Mouse (Mus musculus) lung, adult 2 months (tissue): ENCODE results near the gene Fam102a. TPM values are rescaled to one million over a fixed set of nuclear protein-coding genes. Genes with fewer than 3 reads are reported as not detected.

Experiments
- DNase-seq: peaks from one replicate; pipeline ENCODE4 v3.0.0; 2022
- H3K4me1 ChIP-seq: fragments of 200-500 bp; 2 replicates; pipeline ENCODE4 v1.6.1; 2011; ENCODE audit warnings: low read length; ENCODE audit not compliant: control insufficient read depth, insufficient read depth
- H3K4me3 ChIP-seq: fragments of 200-500 bp; replicated peaks from 2 replicates; pipeline ENCODE3; 2011; ENCODE audit warnings: low read depth, mild to moderate bottlenecking, control low read depth, low read length; ENCODE audit errors: extremely low read depth
- CTCF ChIP-seq: fragments of 200-500 bp; IDR thresholded peaks from 2 replicates; pipeline ENCODE4 v1.5.1; 2011; ENCODE audit warnings: mild to moderate bottlenecking, low read length, control low read depth; ENCODE audit not compliant: insufficient read depth
- POLR2A ChIP-seq: fragments of 200-500 bp; IDR thresholded peaks from 2 replicates; pipeline ENCODE4 v1.6.1; 2011; ENCODE audit warnings: low read depth, mild to moderate bottlenecking, control low read depth, low read length, borderline replicate concordance; ENCODE audit errors: extremely low read depth
- WGBS: fragments of 180-500 bp; shearing (Covaris S2); methylation state at CpG from one replicate; pipeline ENCODE4 v1.1.7; 2018; 5-methylcytosine and 5-hydroxymethylcytosine counted together
- polyA plus RNA-seq: library from polyadenylated mRNA; depleted of rRNA; stranded (reverse); fragments of >200 nt; gene quantifications from 2 replicates; pipeline ENCODE4 v1.2.3, GENCODE M21; 2012

Fam102a gene
- polyA plus RNA-seq, 1 experiment: 24.0 TPM

DNA sequence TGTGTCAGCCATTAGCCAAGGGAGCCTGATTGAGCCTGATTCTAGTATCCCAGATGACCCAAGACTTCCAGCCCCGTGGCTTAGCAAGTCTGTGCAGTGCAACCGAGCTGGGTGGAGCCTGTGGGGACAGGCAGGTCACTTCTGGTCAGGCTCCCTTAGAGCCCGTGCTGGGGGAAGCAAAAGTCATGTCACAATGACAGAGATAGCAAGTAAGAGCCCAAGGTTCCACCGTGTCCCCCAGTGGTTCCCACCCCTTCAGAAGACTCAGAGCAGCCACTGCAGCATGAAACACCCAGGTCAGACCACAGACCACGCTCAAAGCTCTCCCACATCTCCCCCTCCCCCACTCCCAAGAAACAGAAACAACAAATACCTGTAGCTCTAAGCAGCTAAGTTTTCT lies 38.9 kb upstream of the Fam102a start:
- no peak for DNase-seq
- Histone ChIP-seq H3K4me3 (no peak overlapping the region), H3K4me1 (peaks cover 11% of the 10 kb centered on the region)
- TF ChIP-seq CTCF: no peak
- no peak for TF ChIP-seq POLR2A
- 43% methylated on average over 5 of the region's 5 CpGs for WGBS

GRCm38 (mm10) chr2:32499365-32499764 lies 35.8 kb upstream of the Fam102a start:
- Histone ChIP-seq H3K4me3 (no peak overlapping the region), H3K4me1 (peaks cover 10% of the 10 kb centered on the region)
- 33% methylated on average over 4 of the region's 4 CpGs for WGBS
- DNase-seq: no peak
- TF ChIP-seq CTCF (no peak), POLR2A (no peak)

GRCm38 (mm10) chr2:32500461-32500860 lies 34.7 kb upstream of the Fam102a start:
- Histone ChIP-seq H3K4me1 (peaks cover 4% of the 10 kb centered on the region; the same call in 1 of the 2 replicates), H3K4me3 (no peak overlapping the region)
- WGBS: 83% methylated on average over 5 of the region's 5 CpGs
- TF ChIP-seq CTCF (no peak), POLR2A (no peak)
- DNase-seq: no peak

- no peak for DNase-seq
- H3K4me3 ChIP-seq: no peak overlapping the region
- WGBS: 56% methylated on average over 5 of the region's 5 CpGs
- peaks cover 4% of the 10 kb centered on the region for H3K4me1 ChIP-seq
- TF ChIP-seq CTCF (no peak), POLR2A (no peak)
Observed at GRCm38 (mm10) chr2:32501754-32502324, 33.3 kb upstream of the Fam102a start.

- no peak for DNase-seq
- TF ChIP-seq POLR2A (no peak), CTCF (no peak)
- 70% methylated on average over 12 of the region's 12 CpGs for WGBS
- Histone ChIP-seq H3K4me3 (no peak overlapping the region), H3K4me1 (peaks cover 11% of the 10 kb centered on the region)
Observed at GRCm38 (mm10) chr2:32502843-32503242, 32.3 kb upstream of the Fam102a start.

- TF ChIP-seq POLR2A (no peak), CTCF (no peak)
- no peak for DNase-seq
- peaks cover 11% of the 10 kb centered on the region for H3K4me1 ChIP-seq
- 35% methylated on average over 3 of the region's 3 CpGs for WGBS
- H3K4me3 ChIP-seq: no peak overlapping the region
Observed at GRCm38 (mm10) chr2:32503588-32503987, 31.5 kb upstream of the Fam102a start.

DNA sequence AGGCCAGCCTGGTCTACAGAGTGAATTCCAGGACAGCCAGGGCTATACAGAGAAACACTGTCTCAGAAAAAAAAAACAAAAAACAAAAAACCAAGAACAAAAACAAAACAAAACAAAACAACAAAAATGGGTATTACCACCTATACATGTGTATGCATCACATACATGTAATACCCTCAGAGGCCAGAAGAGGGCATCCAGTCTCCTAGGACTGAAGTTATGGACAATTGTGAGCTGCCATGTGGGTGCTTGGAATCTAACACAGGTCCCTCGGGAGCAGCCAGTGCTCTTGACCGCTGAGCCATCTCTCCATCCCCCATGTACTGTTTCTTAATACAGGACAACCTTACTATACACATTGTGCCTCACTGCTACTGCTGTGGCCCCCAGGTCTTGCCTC lies 29.6 kb upstream of the Fam102a start:
- no peak for TF ChIP-seq POLR2A
- no peak for TF ChIP-seq CTCF
- Histone ChIP-seq H3K4me3 (no peak overlapping the region), H3K4me1 (peaks cover 19% of the 10 kb centered on the region)
- DNase-seq: no peak
- 98% methylated on average over 2 of the region's 2 CpGs for WGBS

- 35% methylated on average over 22 of the region's 22 CpGs for WGBS
- H3K4me3 ChIP-seq: no peak overlapping the region
- no peak for TF ChIP-seq CTCF
- no peak for TF ChIP-seq POLR2A
- no peak for DNase-seq
- peaks cover 19% of the 10 kb centered on the region for H3K4me1 ChIP-seq
Observed at GRCm38 (mm10) chr2:32506673-32507668, 28.2 kb upstream of the Fam102a start.

- TF ChIP-seq CTCF: no peak
- TF ChIP-seq POLR2A: no peak
- WGBS: 66% methylated on average over 9 of the region's 9 CpGs
- H3K4me3 ChIP-seq: no peak overlapping the region
- DNase-seq: no peak
- H3K4me1 ChIP-seq: peaks cover 19% of the 10 kb centered on the region
Observed at GRCm38 (mm10) chr2:32507906-32508305, 27.2 kb upstream of the Fam102a start.
